Mouse (Mus musculus) retina, postnatal 1 day (tissue): ENCODE results near the gene Trpc7.

Experiments
- DNase-seq: peaks from one replicate; pipeline ENCODE4 v3.0.0-alpha.2; 2012

The Trpc7 gene

DNA sequence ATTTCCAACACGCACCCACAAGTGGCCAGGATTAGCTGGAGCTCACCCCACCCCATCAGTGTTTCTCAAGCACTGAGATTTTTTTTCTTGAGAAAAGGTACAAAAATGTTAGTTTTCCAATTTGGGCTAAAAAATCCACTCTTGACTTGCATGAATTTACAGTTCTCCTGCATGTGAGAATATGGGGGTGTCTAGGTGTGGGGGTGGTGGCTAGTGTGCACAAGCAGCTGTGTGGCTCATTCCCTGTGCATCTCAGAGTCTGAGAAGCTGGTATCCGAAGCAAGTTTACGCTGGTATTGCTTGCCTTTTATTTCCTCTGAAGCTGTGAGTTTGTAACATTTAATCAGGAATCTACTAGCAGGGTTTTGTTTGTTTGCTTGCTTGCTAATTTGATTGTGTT lies 105.1 kb downstream of the Trpc7 start:
- no peak for DNase-seq

DNA sequence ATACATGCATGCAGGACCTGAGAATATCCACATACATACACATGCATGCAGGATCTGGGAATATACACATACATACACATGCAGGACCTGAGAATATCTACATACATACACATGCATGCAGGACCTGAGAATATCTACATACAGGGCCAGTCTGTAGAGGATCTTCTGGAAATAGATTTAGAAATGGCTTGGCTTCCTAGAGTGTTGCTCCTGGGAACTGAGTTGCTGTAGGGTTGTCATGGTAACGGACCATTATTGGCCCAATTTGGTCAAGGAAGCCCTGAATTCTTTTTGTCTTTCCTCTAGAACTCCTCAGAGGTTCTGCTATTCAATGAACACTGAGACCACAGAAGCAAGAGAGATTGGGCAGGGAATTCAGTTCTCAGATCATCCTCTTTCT lies 113.2 kb downstream of the Trpc7 start:
- DNase-seq, result no peak

DNA sequence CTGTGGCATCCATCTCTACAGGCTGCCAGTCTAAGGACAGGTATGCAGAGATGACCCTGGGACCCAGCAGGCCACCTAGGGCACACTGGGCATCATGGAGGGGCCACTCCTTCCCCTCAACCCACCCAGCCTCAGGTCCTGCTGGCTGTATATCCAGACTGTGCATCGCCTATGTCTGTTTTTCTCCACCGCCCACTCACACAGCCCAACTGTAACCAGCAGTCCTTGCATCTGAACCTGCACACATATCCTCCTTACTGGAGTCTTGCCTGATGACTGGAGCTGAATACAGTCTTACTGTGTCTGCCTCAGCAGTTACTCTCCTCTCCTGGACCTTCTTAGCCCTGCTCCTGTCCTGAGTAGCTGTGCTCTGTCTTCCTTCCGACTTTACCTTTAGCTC lies 114.1 kb downstream of the Trpc7 start:
- DNase-seq, result no peak

DNA sequence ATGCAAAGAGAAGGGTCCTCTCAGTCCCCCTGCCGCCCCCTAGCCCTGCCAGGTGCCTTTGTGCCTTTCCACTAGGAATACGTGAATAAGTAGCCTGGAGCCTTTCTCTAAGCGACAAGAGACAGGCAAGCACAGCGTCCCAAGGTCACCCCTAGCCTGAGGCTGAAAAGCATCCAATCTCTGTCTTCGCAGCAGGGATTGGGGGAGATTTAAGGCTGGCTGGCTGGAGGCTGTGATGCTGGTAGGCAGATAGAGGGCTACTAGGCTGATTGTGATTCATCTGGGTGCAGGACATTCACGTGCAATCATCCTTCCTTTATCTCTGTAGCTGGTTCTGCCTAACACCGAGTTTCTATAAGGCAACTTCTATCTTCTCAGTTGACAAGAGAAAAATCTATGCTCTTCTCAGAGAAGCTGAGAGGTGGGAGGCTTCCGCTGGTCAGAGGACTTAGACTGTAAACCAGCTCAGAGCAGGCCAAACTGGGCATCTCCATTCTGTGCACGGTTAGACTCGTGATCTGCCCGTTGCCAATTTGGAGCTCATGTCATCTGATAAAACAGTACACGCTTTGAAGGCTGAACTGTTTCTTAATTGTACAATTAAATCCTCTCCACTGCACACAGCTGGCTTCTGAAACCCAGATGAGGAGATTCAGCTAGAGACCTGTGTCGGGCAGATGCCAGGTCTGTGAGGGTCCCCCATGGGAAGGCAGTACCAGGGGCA lies 114.9 kb downstream of the Trpc7 start:
- peak; percentile 54 for DNase-seq

DNA sequence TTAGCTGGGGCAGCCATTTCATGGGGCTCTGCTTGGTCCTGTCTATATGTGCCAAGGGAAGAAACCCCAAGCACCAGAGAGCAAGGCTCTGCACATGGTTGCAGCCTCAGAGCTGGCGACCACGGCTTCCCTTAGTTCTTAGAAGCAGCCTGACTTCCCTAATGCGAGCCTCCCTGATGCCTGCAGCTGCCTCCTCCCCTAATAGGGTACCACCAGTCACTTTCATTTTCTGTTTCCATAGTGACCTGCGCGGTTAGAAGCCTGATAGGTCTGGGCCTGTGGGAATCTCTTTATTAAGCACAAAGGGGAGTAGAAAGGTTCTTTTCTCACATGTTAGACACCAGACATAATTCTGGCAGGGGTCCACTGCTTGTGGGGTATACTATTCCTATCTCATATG lies 121.5 kb downstream of the Trpc7 start:
- peak; percentile 85 for DNase-seq

DNA sequence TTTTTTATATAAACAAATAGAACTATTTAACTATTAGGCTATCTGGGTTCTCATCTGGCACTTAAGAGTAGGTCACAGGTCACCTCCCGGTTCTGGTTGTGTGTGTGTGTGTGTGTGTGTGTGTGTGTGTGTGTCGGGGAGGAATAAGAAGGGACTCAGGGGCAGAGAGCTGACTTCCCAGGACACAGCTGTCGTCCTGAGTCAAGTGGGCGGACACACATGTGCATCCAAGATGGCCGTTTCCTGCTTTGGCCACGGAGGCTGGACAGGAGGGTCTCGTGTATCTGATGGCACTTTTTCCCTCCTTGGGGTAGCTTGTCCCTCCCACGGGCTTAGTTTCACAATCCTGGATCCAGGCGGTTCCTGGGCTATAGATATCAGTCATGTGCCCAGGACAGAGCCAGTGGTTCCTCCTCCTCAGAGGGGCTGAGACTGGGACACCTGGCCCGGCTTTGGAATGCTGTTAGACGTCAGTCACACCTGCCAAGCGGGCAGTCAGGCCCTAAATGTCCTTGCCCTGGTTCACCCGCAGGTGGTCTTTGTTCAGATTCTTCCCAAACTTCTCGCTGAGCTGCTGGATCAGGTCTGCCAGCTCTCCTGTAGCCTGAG lies 122.4 kb downstream of the Trpc7 start:
- no peak for DNase-seq

DNA sequence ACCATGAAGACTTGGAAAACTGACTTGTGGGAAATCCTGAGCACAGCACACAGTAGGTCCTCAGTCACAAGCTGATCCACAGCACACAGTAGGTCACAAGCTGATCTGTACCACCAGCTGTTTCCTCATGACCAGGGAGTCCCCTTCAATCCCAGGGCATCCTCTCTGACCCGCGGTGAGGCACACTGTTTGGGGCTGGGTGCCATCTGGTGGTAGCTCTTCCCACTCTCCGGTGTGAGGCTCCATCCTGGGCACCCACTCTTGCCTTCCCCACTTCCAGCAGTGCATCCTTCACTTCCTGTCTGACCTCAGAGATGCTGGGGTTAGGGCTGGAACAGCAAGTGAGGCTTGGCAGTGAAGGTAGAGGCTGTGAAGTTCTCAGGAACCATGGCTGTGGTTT lies 123.2 kb downstream of the Trpc7 start:
- DNase-seq, result no peak

DNA sequence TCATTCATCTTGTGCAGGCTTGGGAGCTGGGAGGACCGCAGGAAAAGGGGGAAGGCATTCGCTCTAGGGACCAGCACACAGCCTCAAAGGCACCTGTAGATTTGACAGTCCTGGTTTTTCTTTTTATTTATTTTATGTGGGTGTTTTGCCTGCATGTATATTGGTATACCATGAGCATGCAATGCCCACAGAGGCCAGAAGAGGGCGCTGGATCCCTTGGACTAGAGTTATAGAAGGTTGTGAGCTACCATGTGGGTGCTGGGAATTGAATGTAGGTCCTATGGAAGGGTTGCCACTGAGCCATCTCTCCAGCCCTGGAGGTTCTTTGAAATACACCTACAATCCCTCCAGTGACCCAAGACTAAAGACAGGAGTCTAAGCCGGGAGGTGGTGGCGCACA lies 125.0 kb downstream of the Trpc7 start:
- no peak for DNase-seq

DNA sequence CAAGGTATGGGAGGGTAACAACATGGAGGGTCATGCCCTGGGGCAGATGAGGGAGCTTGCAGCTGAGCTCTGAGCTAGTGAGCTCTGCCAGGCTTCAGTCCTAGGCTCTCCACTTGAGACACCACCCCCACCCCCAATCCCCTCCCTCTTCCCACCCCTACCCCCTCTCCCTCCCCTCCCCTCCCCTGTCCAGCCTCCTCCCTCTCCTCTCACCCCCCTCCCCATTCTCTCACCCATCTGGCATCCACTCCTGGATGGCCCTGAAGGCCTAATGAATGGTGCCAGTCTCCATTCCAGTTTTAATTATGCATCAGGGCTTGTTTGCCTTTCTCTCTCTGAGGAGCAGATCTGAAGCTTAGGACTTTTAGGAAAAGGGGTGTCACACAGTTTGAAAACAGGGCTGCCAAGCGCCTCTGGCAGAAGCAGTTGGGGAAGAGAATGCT lies 125.6 kb downstream of the Trpc7 start:
- DNase-seq, result peak; percentile 88

DNA sequence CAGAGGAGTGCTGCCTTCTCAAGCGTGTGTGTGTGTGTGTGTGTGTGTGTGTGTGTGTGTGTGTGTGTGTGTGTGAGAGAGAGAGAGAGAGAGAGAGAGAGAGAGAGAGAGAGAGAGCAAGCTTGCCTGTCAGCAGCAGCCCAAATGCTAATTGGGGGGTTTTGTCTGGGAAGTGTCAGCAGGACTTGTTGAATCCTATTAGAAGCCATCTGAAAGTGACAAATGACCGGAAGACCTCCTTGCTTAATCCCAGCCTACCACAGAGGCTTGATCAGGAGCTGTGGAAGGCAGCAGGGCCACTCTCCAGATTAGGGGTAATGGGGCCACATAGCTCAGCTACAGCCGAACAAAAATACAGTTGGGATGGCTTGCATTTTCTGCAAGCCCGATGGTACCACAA lies 126.4 kb downstream of the Trpc7 start:
- peak; percentile 84 for DNase-seq

DNA sequence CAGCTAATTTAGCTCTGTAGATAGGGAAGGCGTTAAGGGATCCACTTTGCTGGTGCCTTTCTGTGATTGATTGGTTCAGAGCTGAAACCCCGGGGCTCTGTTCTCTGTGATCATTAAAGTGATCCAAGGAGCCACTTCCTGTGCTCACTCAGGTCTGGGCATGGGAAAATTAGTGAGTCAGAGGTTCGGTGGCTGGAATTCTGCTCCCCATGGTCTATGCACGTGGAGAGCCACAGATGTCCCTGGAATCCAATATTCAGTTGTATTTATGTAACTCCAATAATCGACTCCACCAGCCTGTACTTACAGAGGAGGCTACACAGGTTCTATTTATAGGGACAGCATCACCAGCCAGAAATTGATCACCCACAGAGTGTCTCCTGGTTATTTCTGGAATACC lies 129.6 kb downstream of the Trpc7 start:
- DNase-seq, result no peak

DNA sequence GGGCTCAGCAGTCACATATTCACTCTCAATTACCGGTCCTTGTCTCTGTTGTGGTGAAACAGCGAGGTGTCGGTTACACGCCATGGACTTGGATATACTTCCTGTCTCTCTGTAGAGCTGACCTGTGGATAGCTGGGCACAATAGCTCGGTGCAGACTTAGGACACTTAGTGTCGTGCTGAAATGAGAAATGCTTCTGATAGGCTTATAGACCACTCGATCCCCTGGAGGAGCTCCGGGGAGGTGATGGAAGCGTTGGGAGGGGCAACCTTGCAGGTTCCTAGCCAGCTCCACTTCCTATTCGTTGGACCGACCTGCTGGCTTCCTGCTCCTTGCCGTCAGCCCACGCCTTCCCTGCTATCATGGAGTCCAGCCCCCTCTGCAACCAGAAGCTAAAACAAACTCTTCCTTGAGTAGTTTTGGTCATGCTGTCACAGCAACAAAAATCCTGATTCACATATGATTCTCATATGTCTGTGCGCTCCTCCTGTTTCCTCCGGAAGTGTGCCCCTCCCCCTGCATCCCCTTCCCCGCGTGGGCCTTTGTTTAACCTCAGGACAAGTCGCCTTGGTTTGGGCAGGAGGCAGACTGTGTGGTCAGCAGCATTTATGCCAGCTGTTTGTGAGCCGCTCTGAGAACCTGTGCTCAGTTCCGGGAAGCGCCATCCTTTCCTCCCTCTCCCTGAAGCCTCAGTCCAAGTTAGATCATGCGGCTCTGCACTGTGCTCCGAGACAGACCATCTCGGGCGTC lies 130.3 kb downstream of the Trpc7 start:
- DNase-seq, result no peak

DNA sequence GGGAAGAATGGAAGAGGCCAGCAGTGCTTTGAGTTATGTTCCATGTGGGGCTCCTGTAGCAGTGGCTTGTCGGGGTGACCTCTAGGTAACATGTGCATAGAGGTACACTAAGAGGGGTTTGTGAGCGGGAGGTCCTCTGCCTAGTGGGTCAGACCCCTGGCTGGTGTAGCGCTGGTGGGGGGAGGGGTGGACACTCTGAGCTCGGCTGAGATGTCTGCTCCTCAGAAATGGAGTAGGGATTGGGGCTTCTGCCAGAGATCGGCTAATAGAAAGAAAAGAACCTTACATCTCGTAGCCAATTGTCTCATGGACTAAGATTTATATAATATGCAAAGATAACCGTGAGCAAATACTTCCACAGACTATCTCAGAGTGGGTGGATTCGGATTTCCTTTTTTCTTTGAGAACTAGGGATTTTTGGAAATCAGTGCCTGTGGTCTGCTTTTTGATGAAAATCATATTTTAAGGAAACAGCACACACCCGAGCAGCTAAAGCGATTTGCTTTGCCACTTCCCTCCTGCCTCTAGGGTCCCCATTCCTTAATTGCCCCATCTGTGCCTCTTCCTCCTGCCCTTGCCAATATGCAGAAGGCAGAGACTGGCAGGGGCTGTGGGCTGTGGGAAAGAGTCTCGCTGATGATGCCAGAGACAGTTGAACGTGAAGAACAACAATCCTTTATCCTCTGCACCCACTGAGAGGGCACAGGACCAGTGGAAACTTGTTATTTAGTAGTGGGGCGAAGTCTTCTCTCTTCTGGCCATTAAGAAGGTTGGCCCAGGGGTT lies 133.2 kb downstream of the Trpc7 start:
- no peak for DNase-seq

DNA sequence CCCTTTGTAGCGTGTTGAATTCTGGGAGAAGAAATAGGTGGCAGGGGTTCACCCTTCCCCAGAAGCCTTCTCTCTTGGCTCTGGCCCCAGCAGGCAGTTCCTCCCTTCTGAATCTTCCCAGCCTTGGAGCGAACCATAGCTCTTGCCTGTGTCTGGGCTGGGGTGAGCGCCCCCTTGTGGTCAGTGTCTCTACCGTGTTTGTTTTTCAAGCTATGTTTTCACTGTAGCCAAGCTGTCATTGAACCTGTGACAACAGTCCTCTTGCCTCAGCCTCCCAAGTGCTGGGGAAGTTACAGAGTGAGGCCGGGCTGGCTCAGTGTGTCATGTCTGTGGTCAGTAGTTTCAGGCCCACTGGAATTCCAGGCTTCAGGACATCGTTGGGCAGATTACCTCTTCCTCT lies 137.3 kb downstream of the Trpc7 start:
- DNase-seq, result peak; percentile 85

DNA sequence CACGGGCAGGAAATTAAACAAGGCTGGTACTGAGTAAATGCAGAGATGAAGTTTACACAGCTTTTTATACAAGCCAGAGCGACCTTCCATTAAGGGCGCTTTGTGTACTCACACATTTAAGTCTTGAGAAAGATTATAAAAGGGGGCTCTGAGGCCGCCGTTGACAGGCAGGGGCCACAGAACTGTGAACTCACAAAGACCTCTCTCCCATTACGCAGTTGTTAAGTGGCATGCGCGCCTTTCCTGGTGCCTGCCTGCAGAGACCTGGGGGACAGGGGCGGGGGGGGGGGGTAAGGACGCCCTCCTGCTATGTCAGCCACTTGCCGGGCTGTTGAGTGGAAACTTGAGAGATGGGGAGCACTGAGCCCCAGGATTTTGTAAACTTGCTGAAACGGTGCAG lies 138.6 kb downstream of the Trpc7 start:
- no peak for DNase-seq

DNA sequence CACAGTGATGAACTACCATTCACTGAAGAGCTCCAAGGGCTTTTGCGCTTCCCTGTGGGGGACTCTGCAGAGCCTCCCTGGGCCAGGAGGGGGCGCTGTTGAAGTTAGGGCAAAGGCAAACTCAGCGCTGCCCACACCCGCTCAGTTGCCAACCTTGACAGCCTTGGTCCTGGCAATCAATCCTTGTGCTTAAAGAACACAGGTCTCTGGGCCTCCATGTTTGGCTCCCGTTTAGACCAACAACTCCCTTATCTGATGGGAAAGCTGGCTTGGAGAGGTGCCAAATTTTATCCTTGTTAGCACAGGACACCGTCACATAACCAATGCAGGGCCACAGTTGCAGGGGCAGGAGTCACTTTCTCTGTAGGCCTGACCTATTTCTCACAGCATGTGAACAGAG lies 139.9 kb downstream of the Trpc7 start:
- no peak for DNase-seq

DNA sequence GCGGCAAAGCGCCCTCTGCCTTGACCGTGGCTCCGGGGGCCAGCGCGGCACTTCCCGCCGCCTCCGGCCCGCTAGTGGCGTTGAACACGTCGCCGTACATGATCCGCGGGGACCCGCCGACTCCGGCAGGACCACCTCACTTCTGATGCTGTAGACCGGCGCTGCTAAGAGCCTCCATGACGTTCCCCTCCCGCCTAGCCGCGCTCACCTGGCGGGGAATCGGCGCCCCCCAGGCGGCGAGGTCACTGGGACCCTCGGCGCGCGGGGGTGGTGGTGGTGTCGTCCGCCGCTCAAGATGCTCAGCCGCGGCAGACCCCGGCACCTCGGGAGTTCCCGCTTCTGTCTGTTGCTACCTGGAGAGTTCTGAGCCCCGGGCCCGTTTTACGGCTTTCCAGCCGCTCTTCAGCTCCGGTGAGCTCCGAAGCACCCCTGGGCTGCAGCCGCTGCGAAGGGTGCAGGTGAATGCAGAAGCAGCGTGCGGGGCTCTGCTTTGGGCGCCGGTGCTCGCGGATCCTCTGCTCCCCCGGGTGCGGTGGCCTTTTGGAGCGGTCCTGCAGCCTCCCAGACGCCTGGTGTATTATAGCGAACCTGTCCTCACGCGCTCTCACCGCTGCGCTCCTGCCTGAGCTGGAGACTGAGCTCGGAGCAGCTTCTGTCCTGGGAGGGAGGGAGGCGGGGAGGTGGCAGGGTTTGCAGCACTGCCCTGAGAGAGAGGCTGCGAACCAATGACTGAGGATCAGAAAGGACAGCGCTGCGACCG lies 142.4 kb downstream of the Trpc7 start, which contains the start of gene Gm45623:
TSS of gene Gm45623 (minus strand) at position 636 of the 760 bp plus-strand sequence.
- DNase-seq, result peak; percentile 42

DNA sequence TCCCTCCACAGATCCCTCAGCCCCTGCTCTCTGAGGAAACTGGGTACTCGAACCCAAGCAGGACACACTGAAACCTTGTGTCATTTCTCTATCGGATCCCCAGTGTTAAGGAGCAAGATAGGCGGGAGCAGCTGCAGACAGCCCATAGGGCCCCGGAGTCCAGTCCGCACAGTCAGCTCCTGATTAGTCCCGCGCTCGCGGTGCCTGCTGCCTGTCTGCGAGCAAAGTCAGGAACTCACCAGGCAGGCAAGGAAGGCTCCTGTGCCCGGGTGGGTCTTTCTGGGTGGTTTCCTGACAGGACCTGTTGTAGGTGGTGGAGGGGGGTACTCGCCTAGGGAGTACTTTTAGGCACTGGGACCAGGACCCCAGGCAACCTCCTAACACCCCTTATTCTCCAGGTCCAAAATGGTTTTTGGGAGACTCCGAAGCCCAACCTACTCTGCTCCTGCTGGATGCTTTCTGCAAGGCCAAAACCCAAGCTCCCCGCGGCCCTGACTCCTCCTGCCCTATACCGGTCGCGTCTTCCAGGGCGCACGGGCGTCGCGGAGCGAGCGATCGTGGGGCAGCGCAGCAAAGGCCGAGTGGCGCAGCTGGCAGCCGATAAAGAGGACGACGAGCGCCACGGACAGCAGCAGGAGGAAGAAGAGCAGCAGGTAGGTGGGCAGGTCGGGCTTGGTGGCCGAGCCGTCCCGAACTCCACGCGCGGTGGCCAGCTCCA lies 143.2 kb downstream of the Trpc7 start:
- DNase-seq, result peak; percentile 42

DNA sequence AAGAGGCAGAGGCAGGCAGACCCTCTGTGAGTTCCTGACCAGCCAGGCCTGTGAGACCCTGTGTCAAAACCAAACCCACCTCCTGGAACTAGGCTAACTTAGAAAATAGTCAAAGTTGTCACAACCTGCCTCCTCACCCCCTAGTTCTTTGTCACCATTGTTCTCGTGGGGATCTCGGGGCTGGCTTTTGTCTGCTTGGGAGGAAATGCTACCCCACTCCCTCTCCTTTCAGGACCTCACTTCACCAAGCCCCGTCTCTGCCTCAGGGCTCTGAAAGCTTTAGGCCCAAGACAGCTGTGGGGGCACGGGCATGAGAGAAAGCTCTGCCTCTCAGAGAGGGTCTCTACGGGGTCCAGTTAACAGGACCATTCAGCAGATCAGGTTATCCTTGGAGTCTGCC lies 144.0 kb downstream of the Trpc7 start:
- no peak for DNase-seq

DNA sequence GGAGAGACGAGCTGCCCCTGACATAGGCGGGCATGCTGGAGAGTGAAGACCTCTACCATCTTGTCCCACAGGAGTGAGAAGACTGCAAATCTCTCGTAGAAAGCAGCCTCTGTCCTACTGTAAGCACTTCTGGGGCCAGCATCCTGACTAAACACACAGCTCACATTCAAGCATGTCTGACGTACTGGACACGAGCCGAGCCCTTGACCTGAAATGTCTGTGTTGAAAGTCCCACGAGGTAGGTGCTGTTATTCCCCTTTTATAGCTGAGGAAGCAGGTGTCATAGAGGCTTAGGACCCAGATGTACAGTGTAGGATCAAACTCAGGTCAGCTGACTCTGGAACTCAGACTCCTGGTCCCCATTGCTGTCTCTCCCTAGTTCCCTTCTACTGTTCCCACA lies 146.4 kb downstream of the Trpc7 start:
- no peak for DNase-seq

DNA sequence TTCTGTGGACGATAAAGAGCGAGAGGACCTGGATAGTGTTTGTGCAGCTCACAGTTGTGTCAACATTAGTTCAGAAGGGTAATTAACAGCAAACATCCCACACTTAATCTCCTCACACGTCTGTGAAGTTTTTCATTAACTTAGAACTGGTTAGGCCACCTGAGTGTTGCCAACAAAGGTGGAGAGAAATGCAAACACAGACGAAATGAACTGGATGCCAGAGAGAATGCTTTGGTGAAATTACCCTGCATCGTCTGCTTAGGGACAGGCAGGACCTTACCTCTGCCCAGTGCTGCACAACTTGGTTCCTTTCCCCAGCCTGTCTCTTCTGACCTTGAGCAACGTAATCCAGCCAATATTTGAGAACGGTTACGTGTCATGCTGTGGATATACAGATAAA lies 148.2 kb downstream of the Trpc7 start:
- DNase-seq, result no peak
